Mouse (Mus musculus): Measurements from ENCODE around the gene Ciao2a.

DNA sequence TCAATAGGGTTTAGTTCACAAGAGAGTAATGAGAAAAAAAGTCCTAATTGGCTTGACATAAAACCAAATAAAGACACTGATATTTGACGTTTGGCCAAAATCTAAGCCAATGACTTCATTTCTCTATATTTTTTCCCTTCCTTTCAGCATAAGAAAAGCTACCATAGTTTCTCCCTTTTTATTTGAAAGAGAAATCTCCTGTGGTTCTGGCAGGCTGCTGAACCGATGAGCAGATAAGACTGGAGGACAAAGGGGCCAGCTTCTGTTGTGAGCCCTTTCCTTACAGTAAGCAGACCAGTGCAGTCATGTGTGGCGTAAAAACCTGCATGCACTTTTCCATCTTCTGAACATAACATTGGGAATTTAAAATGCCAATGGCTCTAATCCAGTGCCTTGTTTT, 5.5 kb upstream of the Ciao2a start:
- TF ChIP-seq CTCF (IDR thresholded peaks at IDR 0.05; ENCODE audit: extremely low read depth, insufficient read depth, low read length), result no peak
- no peak for TF ChIP-seq POLR2A (IDR thresholded peaks at IDR 0.05; ENCODE audit: extremely low read depth, insufficient read depth, low read length)

All from cortical plate, adult 2 months (tissue).